Mouse (Mus musculus) CD4-positive, CD25-positive, alpha-beta regulatory T cell, adult 2 months (primary cell): ENCODE data around the gene Mtus2.

Experiments used
- DNase-seq: peaks from one replicate; pipeline ENCODE4 v3.0.0-alpha.2; 2012; ENCODE audit warnings: low read depth, low spot score

The Mtus2 gene

GRCm38 (mm10) chr5:147957592-147958271 lies 612 bp downstream of the Mtus2 start:
- no peak for DNase-seq

- DNase-seq = no peak
Observed at GRCm38 (mm10) chr5:147958552-147958951, 1.4 kb downstream of the Mtus2 start.

- no peak for DNase-seq
Observed at GRCm38 (mm10) chr5:147959088-147959487, 2.0 kb downstream of the Mtus2 start.

GRCm38 (mm10) chr5:147960793-147961192 lies 3.7 kb downstream of the Mtus2 start:
- DNase-seq = no peak

- no peak for DNase-seq
Observed at GRCm38 (mm10) chr5:147963820-147964580, 6.9 kb downstream of the Mtus2 start.

GRCm38 (mm10) chr5:147964776-147965175 lies 7.7 kb downstream of the Mtus2 start:
- peak; percentile 6 for DNase-seq

GRCm38 (mm10) chr5:147966646-147967045 lies 9.5 kb downstream of the Mtus2 start:
- no peak for DNase-seq

GRCm38 (mm10) chr5:147969566-147969965 lies 12.4 kb downstream of the Mtus2 start:
- DNase-seq = no peak

GRCm38 (mm10) chr5:147976001-147976400 lies 18.9 kb downstream of the Mtus2 start:
- no peak for DNase-seq

GRCm38 (mm10) chr5:147980606-147981005 lies 23.5 kb downstream of the Mtus2 start:
- no peak for DNase-seq

GRCm38 (mm10) chr5:147990289-147990688 lies 33.2 kb downstream of the Mtus2 start:
- DNase-seq = no peak

GRCm38 (mm10) chr5:147990775-147991174 lies 33.7 kb downstream of the Mtus2 start:
- no peak for DNase-seq

GRCm38 (mm10) chr5:147992581-147993378 lies 35.7 kb downstream of the Mtus2 start:
- DNase-seq = peak; percentile 6

- no peak for DNase-seq
Observed at GRCm38 (mm10) chr5:148005263-148005662, 48.1 kb downstream of the Mtus2 start.

GRCm38 (mm10) chr5:148012156-148012555 lies 55.0 kb downstream of the Mtus2 start:
- DNase-seq = no peak

GRCm38 (mm10) chr5:148014133-148014854 lies 57.2 kb downstream of the Mtus2 start:
- no peak for DNase-seq

- no peak for DNase-seq
Observed at GRCm38 (mm10) chr5:148015383-148015782, 58.3 kb downstream of the Mtus2 start.

- DNase-seq = no peak
Observed at GRCm38 (mm10) chr5:148017371-148017770, 60.3 kb downstream of the Mtus2 start.

- DNase-seq = no peak
Observed at GRCm38 (mm10) chr5:148022784-148023183, 65.7 kb downstream of the Mtus2 start.

GRCm38 (mm10) chr5:148026401-148027349 lies 69.6 kb downstream of the Mtus2 start:
- DNase-seq = no peak
